Mouse (Mus musculus) CH12.LX (cell line): ENCODE results near the gene Plscr1. TPM values are rescaled to one million over a fixed set of nuclear protein-coding genes. Genes with fewer than 3 reads are reported as not detected.

Experiments
- DNase-seq: peaks from one replicate; pipeline ENCODE4 v3.0.0-alpha.2; 2013; ENCODE audit errors: extremely low read depth
- H3K27ac ChIP-seq: 2 replicates; pipeline ENCODE4 v1.5.1; 2012; ENCODE audit warnings: low read depth, mild to moderate bottlenecking, control low read depth, moderate library complexity; ENCODE audit not compliant: insufficient read depth
- H3K27me3 ChIP-seq: replicated peaks from 2 replicates; pipeline ENCODE3; 2012; ENCODE audit warnings: inconsistent platforms
- H3K36me3 ChIP-seq, 2 experiments: replicated peaks in 1 of 2; 2 replicates each; pipeline versions ENCODE3 to v1.6.1; 2012; ENCODE audit warnings: inconsistent platforms in 1 of 2, low read length in 1 of 2, mild to moderate bottlenecking in 1 of 2, mixed read lengths in 1 of 2, moderate library complexity in 1 of 2; ENCODE audit not compliant: control insufficient read depth in 1 of 2, insufficient read depth in 1 of 2
- H3K4me1 ChIP-seq, 2 experiments: 2 replicates each; pipeline ENCODE4 v1.6.1; 2012; ENCODE audit warnings: inconsistent platforms in 1 of 2, moderate library complexity in 1 of 2; ENCODE audit not compliant: insufficient read depth in 2 of 2, control insufficient read depth in 1 of 2
- H3K4me2 ChIP-seq: 2 replicates; pipeline ENCODE4 v1.6.1; 2012; ENCODE audit warnings: low read depth, mild to moderate bottlenecking, control low read depth; ENCODE audit not compliant: poor library complexity, insufficient read depth, severe bottlenecking
- H3K4me3 ChIP-seq, 3 experiments: fragments of 150-350 bp in 1 of 3; sonication (generic) in 1 of 3; replicated peaks in 1 of 3; 2 replicates each; pipeline versions ENCODE3 to v1.5.1; 2011 to 2012; ENCODE audit warnings: low read depth in 2 of 3, low read length in 2 of 3, mild to moderate bottlenecking in 2 of 3, moderate library complexity in 2 of 3, control low read depth in 1 of 3, improper control_type of control experiment in 1 of 3, inconsistent platforms in 1 of 3, mixed read lengths in 1 of 3; ENCODE audit not compliant: poor library complexity in 1 of 3
- H3K79me2 ChIP-seq: replicated peaks from 2 replicates; pipeline ENCODE4 v1.6.1; 2012; ENCODE audit warnings: mild to moderate bottlenecking, moderate library complexity; ENCODE audit not compliant: control insufficient read depth, poor library complexity, insufficient read depth, severe bottlenecking; ENCODE audit errors: extremely low read depth
- H3K9ac ChIP-seq: 2 replicates; pipeline ENCODE4 v1.6.1; 2012; ENCODE audit warnings: low read depth, mild to moderate bottlenecking, control low read depth, moderate library complexity; ENCODE audit not compliant: insufficient read depth
- H3K9me3 ChIP-seq: replicated peaks from 2 replicates; pipeline ENCODE3; 2012; ENCODE audit warnings: low read length, inconsistent platforms, mixed read lengths
- E2F4 ChIP-seq: IDR thresholded peaks from 2 replicates; pipeline ENCODE4 v1.6.1; 2011; ENCODE audit warnings: low read depth, low read length, improper control_type of control experiment; ENCODE audit not compliant: insufficient replicate concordance
- EP300 ChIP-seq: IDR thresholded peaks from 2 replicates; pipeline ENCODE4 v1.6.1; 2011; ENCODE audit warnings: low read length, improper control_type of control experiment
- ETS1 ChIP-seq: conservative IDR thresholded peaks from 2 replicates; pipeline ENCODE4 v1.6.1; 2012; ENCODE audit warnings: low read depth, mild to moderate bottlenecking, inconsistent platforms, low read length, improper control_type of control experiment, moderate library complexity
- GABPA ChIP-seq: IDR thresholded peaks from 2 replicates; pipeline ENCODE4 v1.6.1; 2012; ENCODE audit warnings: low read depth, low read length, improper control_type of control experiment, inconsistent platforms; ENCODE audit not compliant: insufficient replicate concordance
- IRF4 ChIP-seq: IDR thresholded peaks from 2 replicates; pipeline ENCODE4 v1.6.1; 2014; ENCODE audit warnings: low read depth, mild to moderate bottlenecking, inconsistent platforms, low read length, improper control_type of control experiment
- KAT2A ChIP-seq: IDR thresholded peaks from 2 replicates; pipeline ENCODE4 v1.6.1; 2012; ENCODE audit warnings: low read length, improper control_type of control experiment, inconsistent platforms; ENCODE audit not compliant: insufficient replicate concordance
- MAX ChIP-seq: IDR thresholded peaks from 2 replicates; pipeline ENCODE4 v1.6.1; 2011; ENCODE audit warnings: low read length, improper control_type of control experiment
- NELFE ChIP-seq: IDR thresholded peaks from 2 replicates; pipeline ENCODE4 v1.6.1; 2011; ENCODE audit warnings: low read depth, low read length, improper control_type of control experiment
- NRF1 ChIP-seq: IDR thresholded peaks from 2 replicates; pipeline ENCODE4 v1.6.1; 2014; ENCODE audit warnings: low read depth, mild to moderate bottlenecking, inconsistent platforms, low read length, improper control_type of control experiment, moderate library complexity
- POLR2AphosphoS2 ChIP-seq: IDR thresholded peaks from 2 replicates; pipeline ENCODE4 v1.6.1; 2011; ENCODE audit warnings: low read depth, low read length, improper control_type of control experiment
- RAD21 ChIP-seq: IDR thresholded peaks from 2 replicates; pipeline ENCODE4 v1.6.1; 2011; ENCODE audit warnings: low read depth, mild to moderate bottlenecking, low read length, improper control_type of control experiment, moderate library complexity
- SIN3A ChIP-seq: IDR thresholded peaks from 2 replicates; pipeline ENCODE4 v1.6.1; 2012; ENCODE audit warnings: low read length, improper control_type of control experiment, inconsistent platforms
- TCF12 ChIP-seq: IDR thresholded peaks from 2 replicates; pipeline ENCODE4 v1.6.1; 2014; ENCODE audit warnings: low read depth, mild to moderate bottlenecking, inconsistent platforms, low read length, improper control_type of control experiment
- USF1 ChIP-seq: IDR thresholded peaks from 2 replicates; pipeline ENCODE4 v1.6.1; 2014; ENCODE audit warnings: low read depth, mild to moderate bottlenecking, inconsistent platforms, low read length, improper control_type of control experiment
- ZC3H11A ChIP-seq: IDR thresholded peaks from 2 replicates; pipeline ENCODE4 v1.6.1; 2012; ENCODE audit warnings: low read depth, mild to moderate bottlenecking, inconsistent platforms, low read length, improper control_type of control experiment
- ZMIZ1 ChIP-seq: IDR thresholded peaks from 2 replicates; pipeline ENCODE4 v1.6.1; 2012; ENCODE audit warnings: low read depth, mild to moderate bottlenecking, inconsistent platforms, low read length, improper control_type of control experiment
- dilution Hi-C: fragments of 300-500 bp; cut with MboI; formaldehyde crosslinking; loops from 2 replicates; pipeline ENCODE4 v1.14.3; 2020; ENCODE audit warnings: low sequenced_read_pairs; ENCODE audit not compliant: extremely low pct_unique_long_range_greater_than_20kb, extremely low pct_ligation_motif_present
- in situ Hi-C: fragments of 300-500 bp; cut with MboI; formaldehyde crosslinking; loops from 3 replicates; pipeline ENCODE4 v1.14.3; 2019; ENCODE audit warnings: low sequenced_read_pairs, low pct_ligation_motif_present, low pct_unique_long_range_greater_than_20kb, mixed read lengths
- polyA plus RNA-seq: library from polyadenylated mRNA; unstranded; fragments of >175 nt; gene quantifications from 2 replicates; pipeline ENCODE4 v1.2.1, GENCODE M21; 2012; ENCODE audit warnings: low read depth; ENCODE audit not compliant: insufficient read length
- total RNA-seq, 2 experiments: library from RNA; depleted of rRNA; stranded (reverse); fragments of 300-350 nt in 1 of 2; fragments of >200 nt in 1 of 2; gene quantifications; 2 replicates each; pipeline ENCODE4 v1.2.3; 2012 to 2014

Gene Plscr1
- total and polyA plus RNA-seq, 3 experiments = 194 to 489 (median 403) TPM

GRCm38 (mm10) chr9:92266558-92267171 lies 17.1 kb downstream of the Plscr1 start:
- Histone ChIP-seq H3K9me3 (no peaks in the 10 kb centered on the region), H3K36me3 (peaks cover 72 to 84% of the 10 kb centered on the region in 2 experiments)
- no peak for TF ChIP-seq NELFE
- TF ChIP-seq POLR2AphosphoS2 = no peak
- no peak for TF ChIP-seq GABPA
- no peak for TF ChIP-seq KAT2A
- no peak for TF ChIP-seq MAX
- TF ChIP-seq E2F4 = no peak
- no peak for TF ChIP-seq EP300
- TF ChIP-seq IRF4 = no peak
- no peak for TF ChIP-seq ETS1
- TF ChIP-seq RAD21 = no peak
- no peak for TF ChIP-seq TCF12
- no peak for TF ChIP-seq NRF1
- no peak for TF ChIP-seq ZC3H11A
- no peak for TF ChIP-seq SIN3A
- TF ChIP-seq, all 38 proteins: peak for 0
- Histone ChIP-seq H3K9ac (no peak overlapping the region), H3K27ac (no peak overlapping the region), H3K4me1 (peaks cover 28 to 88% of the 10 kb centered on the region in 2 experiments), H3K79me2 (peaks cover 36% of the 10 kb centered on the region), H3K4me3 (no peak overlapping the region), H3K27me3 (no peaks in the 10 kb centered on the region), H3K4me2 (no peak overlapping the region)
- no peak for DNase-seq
- dilution Hi-C loops (no loop called here), in situ Hi-C loops (no loop called here)

GRCm38 (mm10) chr9:92267732-92268131 lies 18.2 kb downstream of the Plscr1 start:
- no peak for DNase-seq
- no peaks in the 10 kb centered on the region for H3K27me3 ChIP-seq
- H3K79me2 ChIP-seq = peaks cover 28% of the 10 kb centered on the region
- H3K36me3 ChIP-seq = peaks cover 67 to 80% of the 10 kb centered on the region in 2 experiments
- TF ChIP-seq ZMIZ1 (no peak), USF1 (peak; percentile 11)
- TF ChIP-seq, all 38 proteins: peak for 1
- Histone ChIP-seq H3K4me1 (peaks cover 29 to 86% of the 10 kb centered on the region in 2 experiments), H3K9ac (no peak overlapping the region), H3K27ac (peak overlapping the region; percentile 32; the same call in 1 of the 2 replicates), H3K4me3 (no peak overlapping the region), H3K9me3 (no peaks in the 10 kb centered on the region), H3K4me2 (no peak overlapping the region)
- dilution Hi-C loops = no loop called here
- in situ Hi-C loops = no loop called here
